ENCODE assay signal across 22 mouse cellular contexts in genomic region chr2:103815976-103816375, GRCm38 (mm10). TPM values are rescaled to one million over a fixed set of nuclear protein-coding genes. Genes with fewer than 3 reads are reported as not detected.
A peak's percentile ranks its signal among the peaks of the same experiment; 100 is the strongest.
DNase-seq lines count a peak whose midpoint lies in the region; ATAC-seq and TF ChIP-seq lines count a peak whose summit lies in the region.
"Had no signal": no experiment of that assay in that cellular context is flagged by ENCODE, and none has a peak within 500 bp of the region (broad histone marks: within the 10 kb centered on the region; RNA-seq: fewer than 3 reads in every experiment).

No protein-coding gene starts in this region.

- no peaks in the 10 kb centered on the region for H3K4me1 ChIP-seq in forebrain, postnatal 0 days (ENCODE audit: insufficient read depth)

- no peak for TF ChIP-seq CTCF in forebrain, postnatal 0 days (IDR thresholded peaks at IDR 0.05; ENCODE audit: low read depth)

- no peaks in the 10 kb centered on the region for H3K27me3 ChIP-seq in forebrain, postnatal 0 days (ENCODE audit: insufficient read depth, low read length)
- H3K27me3 ChIP-seq: CH12.LX had no signal

- no peak overlapping the region for H3K4me3 ChIP-seq in forebrain, postnatal 0 days (ENCODE audit: low read depth, low read length)

- H3K9me3 ChIP-seq in forebrain, postnatal 0 days (ENCODE audit: low read length): no peaks in the 10 kb centered on the region
- H3K9me3 ChIP-seq: G1E had no signal

- no peaks in the 10 kb centered on the region for H3K36me3 ChIP-seq in forebrain, postnatal 0 days (ENCODE audit: insufficient read depth)
- H3K36me3 ChIP-seq: G1E had no signal

- H3K4me2 ChIP-seq in forebrain, postnatal 0 days (ENCODE audit: low read depth): no peak overlapping the region

- DNase-seq in layer of hippocampus, postnatal 25 days (ENCODE audit: extremely low spot score in 1 of 2, low spot score in 1 of 2): no peak
- no peak for DNase-seq in embryo, embryonic 11 days
- DNase-seq in lung, postnatal 10 days: no peak
- DNase-seq in forebrain, postnatal 0 days: no peak
- DNase-seq: adrenal gland, adult 2 months; adrenal gland, adult 8-10 months; adrenal gland, postnatal 10 days; adrenal gland, postnatal 14 days; adrenal gland, postnatal 25 days; adrenal gland, postnatal 36 days; B cell, adult 2 months; cerebellum, adult 11 months; cerebellum, adult 11-12 months had no signal

- no peak overlapping the region for H3K27ac ChIP-seq in forebrain, postnatal 0 days (ENCODE audit: low read depth, low read length)

- WGBS in forebrain, postnatal 0 days: 91% methylated on average over 3 of the region's 3 CpGs

- 0 out of 2 replicates have a peak, but pooled peaks have one; percentile 56 for ATAC-seq in common myeloid progenitor, adult 5-6 weeks (replicated peaks; ENCODE audit: low read depth, poor library complexity, severe bottlenecking)
- peak; percentile 68 for ATAC-seq in granulocyte monocyte progenitor cell, adult 5-6 weeks (replicated peaks; ENCODE audit: poor library complexity, severe bottlenecking)
- ATAC-seq in megakaryocyte, adult 5-6 weeks (ENCODE audit: poor library complexity, severe bottlenecking): 0 out of 2 replicates have a peak, but pooled peaks have one; percentile 15
- ATAC-seq in megakaryocyte progenitor cell, adult 5-6 weeks (replicated peaks; ENCODE audit: poor library complexity): 0 out of 2 replicates have a peak, but pooled peaks have one; percentile 26
- no peak for ATAC-seq in forebrain, postnatal 0 days
- ATAC-seq: activated CD4-positive, CD25-positive, alpha-beta regulatory T cell, adult 4 months; CD4-positive, CD25-positive, alpha-beta regulatory T cell, adult 4 months; Patski had no signal

- no peak overlapping the region for H3K9ac ChIP-seq in forebrain, postnatal 0 days

RNA-seq across cellular contexts. Expression of gene Caprin1, which starts 18.5 kb away (rescaled TPM):
- 522 and 606 TPM in 2 replicates for total RNA-seq in common myeloid progenitor, adult 5-6 weeks (2017)
- 371 and 391 TPM in 2 replicates for total RNA-seq in granulocyte monocyte progenitor cell, adult 5-6 weeks (2014; fragmentation: Nextera tagmentation)
- total RNA-seq in granulocyte monocyte progenitor cell, adult 5-6 weeks (2017): 510 and 593 TPM in 2 replicates
- total RNA-seq in megakaryocyte, adult 5-6 weeks (2015): 209 and 211 TPM in 2 replicates
- 242 and 276 TPM in 2 replicates for total RNA-seq in megakaryocyte, adult 5-6 weeks (2017)
- 402 and 462 TPM in 2 replicates for total RNA-seq in megakaryocyte progenitor cell, adult 5-6 weeks (2015)
- 443 and 535 TPM in 2 replicates for total RNA-seq in megakaryocyte progenitor cell, adult 5-6 weeks (2017)
- 100 to 1,000 TPM; 340 to 369 TPM for total RNA-seq in layer of hippocampus, postnatal 25 days (2021)
- 342 and 369 TPM in 2 replicates for total RNA-seq in forebrain, postnatal 0 days (2014; rRNA removed)
- polyA plus RNA-seq in forebrain, postnatal 0 days (2015; fragmentation: Nextera tagmentation; extraction: Ambion mirVana): 233 and 253 TPM in 2 replicates

RNA-seq across cellular contexts. Expression of gene Nat10, which starts 54.9 kb away (rescaled TPM):
- total RNA-seq in common myeloid progenitor, adult 5-6 weeks (2017): 50.5 and 53.8 TPM in 2 replicates
- total RNA-seq in granulocyte monocyte progenitor cell, adult 5-6 weeks (2014; fragmentation: Nextera tagmentation): 45.4 and 57.0 TPM in 2 replicates
- total RNA-seq in granulocyte monocyte progenitor cell, adult 5-6 weeks (2017): 77.7 and 124 TPM in 2 replicates
- total RNA-seq in megakaryocyte, adult 5-6 weeks (2015): 6.2 and 13.9 TPM in 2 replicates
- 12.1 and 14.7 TPM in 2 replicates for total RNA-seq in megakaryocyte, adult 5-6 weeks (2017)
- total RNA-seq in megakaryocyte progenitor cell, adult 5-6 weeks (2015): 43.0 and 45.1 TPM in 2 replicates
- 63.1 and 66.3 TPM in 2 replicates for total RNA-seq in megakaryocyte progenitor cell, adult 5-6 weeks (2017)
- 10 to 100 TPM; 29.0 to 34.7 TPM for total RNA-seq in layer of hippocampus, postnatal 25 days (2021)
- 43.5 and 49.2 TPM in 2 replicates for total RNA-seq in forebrain, postnatal 0 days (2014; rRNA removed)
- polyA plus RNA-seq in forebrain, postnatal 0 days (2015; fragmentation: Nextera tagmentation; extraction: Ambion mirVana): 11.7 and 13.9 TPM in 2 replicates
